Mouse (Mus musculus): Measurements from ENCODE around the gene Zzz3.
"Not testable (repeated sequence)": the region's sequence is repeated elsewhere in the genome, so short reads cannot be mapped to it uniquely, and the experiment has no call there.

Zzz3 gene

DNA sequence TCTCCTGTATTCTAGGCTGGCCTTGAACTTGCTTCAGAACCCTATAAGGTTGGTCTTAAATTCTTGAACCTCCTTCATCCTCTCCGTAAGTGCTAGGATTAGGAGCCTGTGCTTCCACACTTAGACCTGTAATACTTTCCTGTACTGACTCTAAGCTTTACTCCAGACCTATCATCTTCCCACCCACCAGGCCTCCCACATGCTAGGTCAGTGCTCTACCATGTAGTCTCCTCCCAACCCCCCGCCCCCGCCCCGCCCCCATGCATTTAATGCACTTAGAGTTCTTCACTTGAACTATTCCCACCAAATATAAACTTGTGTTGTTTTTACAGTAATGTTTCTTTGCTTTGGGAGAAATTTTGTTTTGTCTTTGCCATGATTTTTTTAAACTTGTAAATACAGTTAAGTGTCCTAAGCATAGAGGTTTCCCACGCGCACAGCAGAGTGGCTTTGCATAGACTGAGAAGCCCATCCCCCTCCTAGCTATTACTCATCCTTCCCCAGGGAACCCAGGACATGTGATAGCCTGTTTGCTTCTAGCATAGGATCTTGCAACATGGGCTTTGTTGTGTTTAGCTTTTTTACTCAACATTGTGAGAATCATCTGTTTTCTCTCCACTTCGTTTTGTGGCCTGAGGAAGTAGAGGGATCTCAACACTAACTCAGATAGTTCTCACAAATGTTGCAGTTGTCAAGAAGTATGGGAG lies 6.8 kb downstream of the Zzz3 start:
- DNase-seq: no peak

DNA sequence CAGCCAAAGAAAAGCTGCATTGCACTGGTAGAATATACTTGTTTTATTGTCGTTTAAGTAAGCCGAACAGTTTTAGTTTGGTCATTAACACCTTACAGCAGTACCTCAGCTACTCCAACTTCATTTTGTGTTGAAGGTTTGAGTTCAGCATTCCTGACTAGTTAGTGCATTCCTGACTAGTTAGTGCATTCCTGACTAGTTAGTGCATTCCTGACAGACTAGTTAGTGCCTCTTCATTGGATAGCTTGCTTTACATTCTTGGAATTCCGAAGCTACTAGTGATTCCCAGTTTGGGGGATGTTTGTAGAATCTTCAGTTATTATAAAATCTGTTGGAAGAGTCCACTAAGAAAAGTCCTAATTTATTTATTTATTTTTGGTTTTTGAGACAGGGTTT lies 7.4 kb downstream of the Zzz3 start:
- DNase-seq: no peak

DNA sequence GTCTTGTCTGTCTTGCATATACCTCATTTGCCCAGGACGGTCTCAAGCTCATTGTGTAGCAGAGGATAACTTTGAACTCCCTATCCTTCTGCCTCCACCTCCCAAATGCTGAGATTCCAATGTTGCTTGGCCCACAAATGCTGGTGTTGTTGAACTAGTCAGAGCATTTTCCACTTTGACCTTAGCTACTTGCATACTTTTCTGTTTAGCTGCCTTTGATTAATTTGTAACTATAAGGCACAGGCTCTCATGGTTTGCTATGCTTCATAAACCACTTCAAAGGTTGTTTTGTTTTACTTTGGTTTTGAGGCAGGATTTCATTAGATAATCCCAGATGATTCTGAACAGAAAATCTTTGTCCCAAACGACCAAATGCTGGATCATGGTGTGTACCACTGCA lies 8.6 kb downstream of the Zzz3 start:
- DNase-seq: no peak

DNA sequence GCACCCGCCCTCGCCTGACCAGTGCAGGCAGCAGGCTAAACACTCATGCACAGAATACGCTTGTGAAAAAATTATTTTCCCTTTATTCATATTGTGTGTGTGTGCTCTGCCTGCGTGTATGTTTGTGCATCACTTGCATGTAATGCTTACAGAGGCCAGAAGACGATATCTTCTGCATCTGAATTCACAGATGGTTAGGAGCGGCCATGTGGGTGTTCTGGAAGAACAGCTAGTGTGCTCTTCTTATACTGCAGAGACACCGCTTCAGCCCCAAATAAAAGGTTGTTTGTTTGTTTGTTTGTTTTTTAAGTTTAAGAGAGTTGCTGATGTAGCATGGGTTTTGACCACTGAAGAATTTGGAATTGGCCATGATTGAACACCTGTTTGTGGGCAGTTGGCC lies 10.1 kb downstream of the Zzz3 start:
- no peak for DNase-seq

DNA sequence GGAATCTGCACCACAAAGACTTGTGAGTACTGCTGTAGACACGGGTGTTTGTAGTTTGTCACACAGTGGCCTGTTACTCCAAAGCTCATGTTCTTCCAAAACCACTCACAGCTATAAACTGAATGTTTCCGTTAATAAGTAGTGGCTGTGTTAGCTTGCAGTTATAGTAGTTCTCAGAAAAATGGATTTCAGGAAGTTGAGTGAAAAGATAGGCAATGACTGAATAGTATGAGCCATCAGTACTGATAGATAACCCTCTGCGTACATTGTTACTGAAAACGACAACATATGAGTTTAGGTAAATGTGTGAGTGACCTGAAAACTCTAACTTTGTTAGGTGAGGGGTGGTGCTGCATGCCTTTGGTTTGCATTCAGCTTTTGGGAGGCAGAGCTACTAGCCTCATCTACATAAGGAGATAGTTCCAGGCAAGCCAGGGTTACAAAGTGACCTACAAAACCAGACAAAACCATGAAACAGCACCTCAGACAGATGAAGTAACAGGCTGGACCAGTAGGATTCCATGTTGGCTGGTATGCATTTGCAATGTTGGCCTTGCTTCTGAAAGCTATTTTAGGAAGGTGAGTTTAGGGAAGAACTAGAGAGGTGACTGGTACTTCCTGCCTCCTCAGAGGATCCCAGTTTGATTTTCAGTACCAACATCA lies 10.8 kb downstream of the Zzz3 start:
- DNase-seq: no peak

GRCm38 (mm10) chr3:152410980-152411551 lies 15.8 kb downstream of the Zzz3 start:
- DNase-seq: no peak

- DNase-seq: no peak
These were observed 17.1 kb downstream of the Zzz3 start for GRCm38 (mm10) chr3:152412362-152412761.

- no peak for DNase-seq
These were observed 33.7 kb downstream of the Zzz3 start for GRCm38 (mm10) chr3:152428925-152429324.

DNA sequence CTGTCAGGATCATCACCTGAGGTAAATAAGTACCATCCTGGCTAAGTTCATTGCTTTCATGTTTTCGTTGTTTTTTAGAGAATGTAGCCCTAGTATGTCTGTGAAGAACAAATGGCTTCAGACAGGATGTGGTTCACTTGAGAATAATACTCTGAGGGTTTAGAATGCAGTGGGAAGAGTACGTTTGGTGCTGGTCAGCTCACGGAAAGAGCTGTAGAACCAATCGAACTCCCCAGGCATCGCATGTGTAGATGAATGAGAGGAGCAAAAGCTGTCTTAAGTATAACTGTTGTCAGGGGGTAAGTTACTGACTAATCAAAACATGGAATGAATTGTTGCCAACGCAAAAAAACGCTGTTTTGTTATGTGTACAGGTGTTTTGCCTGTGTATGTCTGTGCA lies 37.4 kb downstream of the Zzz3 start:
- DNase-seq: no peak

DNA sequence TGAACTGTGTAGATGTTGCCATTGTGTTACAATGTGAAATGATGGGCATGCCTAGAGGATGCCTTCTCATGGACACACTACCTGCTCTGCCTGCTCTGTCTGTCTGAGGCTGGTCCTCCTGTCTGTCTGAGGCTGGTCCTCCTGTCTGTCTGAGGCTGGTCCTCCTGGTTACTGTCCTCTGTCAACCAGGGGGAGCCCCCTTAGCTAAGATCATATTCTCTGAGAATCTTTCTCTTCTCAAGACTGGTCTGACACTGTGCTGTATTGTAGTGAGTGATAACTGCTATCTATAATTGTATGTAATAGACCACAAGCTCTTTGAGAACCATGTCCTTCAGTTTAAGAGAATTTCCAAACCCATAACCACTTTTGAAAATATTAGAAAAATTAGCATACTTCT lies 40.3 kb downstream of the Zzz3 start:
- DNase-seq: no peak

DNA sequence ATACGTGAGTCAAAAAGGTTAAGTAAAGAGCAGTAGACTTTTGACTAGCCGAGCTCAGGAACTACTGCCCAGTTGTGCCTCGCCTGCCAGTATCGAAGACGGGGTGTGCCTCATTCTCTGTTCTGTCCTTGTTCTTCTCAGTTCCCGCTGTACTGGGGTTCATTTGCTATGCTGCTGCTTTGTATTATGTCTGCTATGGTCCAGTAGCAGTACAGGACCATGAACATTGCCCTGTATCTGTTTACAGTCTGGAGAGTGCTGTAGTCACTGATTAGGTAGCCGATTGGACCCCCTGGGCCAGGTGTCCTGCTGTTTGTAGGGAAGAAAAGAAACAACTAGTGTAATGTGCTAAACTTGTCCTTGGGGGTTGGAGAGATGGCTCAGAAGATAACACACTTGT lies 42.8 kb downstream of the Zzz3 start:
- DNase-seq: no peak

GRCm38 (mm10) chr3:152442795-152443194 lies 47.5 kb downstream of the Zzz3 start:
- no peak for DNase-seq

GRCm38 (mm10) chr3:152444114-152444513 lies 48.8 kb downstream of the Zzz3 start:
- no peak for DNase-seq

DNA sequence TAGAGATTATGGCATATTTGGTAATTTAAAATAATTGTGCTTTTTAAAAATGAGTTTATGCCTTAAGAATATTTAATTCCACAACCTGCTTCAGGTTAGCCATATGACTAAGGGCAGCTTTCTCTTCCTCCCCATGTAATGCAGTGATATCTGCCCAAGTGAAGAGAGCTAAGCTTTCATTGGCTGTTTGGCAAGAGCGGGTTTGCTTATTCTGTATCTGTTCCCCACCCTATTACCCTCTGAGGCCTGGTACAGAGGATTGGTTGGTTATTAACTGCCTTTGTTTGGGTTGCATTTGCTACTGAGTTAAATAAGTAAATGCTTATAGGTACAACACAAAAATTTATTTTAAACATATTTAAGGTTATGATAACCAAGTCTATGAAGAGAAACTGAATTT lies 51.7 kb downstream of the Zzz3 start:
- DNase-seq: no peak

GRCm38 (mm10) chr3:152453163-152453562 lies 57.9 kb downstream of the Zzz3 start:
- DNase-seq: no peak

- DNase-seq: no peak
These were observed 62.2 kb downstream of the Zzz3 start for GRCm38 (mm10) chr3:152457308-152458035.

GRCm38 (mm10) chr3:152458875-152459274 lies 63.6 kb downstream of the Zzz3 start:
- not testable (repeated sequence) for DNase-seq

DNA sequence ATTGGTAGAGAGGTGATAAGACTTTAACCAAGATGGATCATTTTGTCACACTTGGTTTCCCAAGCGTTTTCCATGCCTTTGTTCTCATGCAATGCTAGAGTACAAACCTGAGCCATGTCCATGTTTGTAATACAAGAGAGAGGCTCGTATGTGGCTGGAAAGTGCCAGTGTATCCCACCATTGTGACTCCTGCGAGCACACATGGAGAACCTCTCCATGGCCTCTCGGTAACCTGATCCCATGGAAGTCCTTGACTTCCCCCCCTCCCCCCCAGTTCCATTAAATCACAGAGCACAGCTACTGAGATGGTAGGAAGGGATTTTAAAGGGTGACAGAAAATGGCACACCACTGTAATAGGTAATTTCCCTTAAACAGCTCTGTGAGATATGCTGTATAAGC lies 65.5 kb downstream of the Zzz3 start:
- DNase-seq: no peak

DNA sequence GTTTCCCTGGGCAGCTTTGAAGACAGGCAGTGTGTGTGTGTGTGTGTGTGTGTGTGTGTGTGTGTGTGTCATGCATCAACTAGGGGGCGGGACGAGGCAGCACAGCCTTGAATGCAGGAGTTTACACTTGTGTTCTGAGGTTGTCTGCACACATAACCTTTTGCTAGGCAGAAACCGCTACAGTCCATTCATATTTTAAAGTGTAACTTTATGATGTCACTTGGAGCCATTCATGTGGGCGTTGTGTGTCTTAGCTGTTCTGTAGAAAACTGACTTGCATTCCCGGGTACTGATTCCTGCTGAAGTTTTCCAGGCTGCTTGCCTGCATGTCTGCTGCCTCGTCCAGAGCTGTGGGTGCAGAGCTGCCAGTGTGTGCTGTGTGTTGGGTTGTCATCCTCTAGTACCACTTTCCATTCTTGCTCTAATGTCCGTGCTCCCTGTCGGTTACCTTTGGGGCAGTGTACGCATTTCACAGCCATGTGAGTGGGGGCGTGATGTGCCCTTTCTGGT lies 66.8 kb downstream of the Zzz3 start:
- no peak for DNase-seq

DNA sequence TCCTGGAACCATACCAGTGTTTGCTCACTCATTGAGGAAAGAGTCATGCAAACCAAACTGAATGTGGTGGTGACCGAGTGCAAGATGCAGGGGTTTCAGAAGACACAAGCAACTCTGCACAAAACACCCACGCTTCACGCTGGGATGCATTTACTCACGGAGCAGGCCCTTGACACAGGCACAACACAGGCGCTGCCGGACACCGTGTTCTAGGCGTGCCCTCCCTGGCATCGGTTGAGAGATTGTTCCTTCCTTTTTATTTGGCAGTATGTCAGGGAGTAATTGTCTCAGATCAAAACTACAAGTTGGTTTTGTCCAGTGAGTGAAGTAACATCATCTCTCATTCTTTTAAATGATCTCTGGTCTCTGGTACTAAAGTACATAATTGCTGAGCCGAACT lies 67.6 kb downstream of the Zzz3 start:
- no peak for DNase-seq

GRCm38 (mm10) chr3:152464462-152464861 lies 69.2 kb downstream of the Zzz3 start:
- DNase-seq: no peak

DNA sequence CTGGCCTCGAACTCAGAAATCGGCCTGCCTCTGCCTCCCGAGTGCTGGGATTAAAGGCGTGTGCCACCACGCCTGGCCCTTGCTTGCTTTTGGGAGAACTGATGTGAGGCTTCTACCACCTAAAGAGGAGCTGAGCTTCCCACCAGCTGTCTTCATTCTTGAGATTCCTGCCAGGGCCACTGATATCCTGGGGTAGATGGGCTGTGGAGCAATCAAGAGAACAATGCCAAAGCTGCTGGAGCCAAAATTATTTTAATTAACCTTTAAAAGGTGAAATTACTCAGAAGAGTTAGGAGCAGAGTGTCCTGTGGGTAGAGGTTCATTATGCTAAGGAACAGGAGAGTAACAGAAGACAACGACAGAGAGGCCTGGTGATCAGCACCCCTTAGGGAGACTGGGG lies 70.1 kb downstream of the Zzz3 start:
- no peak for DNase-seq

- no peak for DNase-seq
These were observed 71.6 kb downstream of the Zzz3 start for GRCm38 (mm10) chr3:152466849-152467248.

DNA sequence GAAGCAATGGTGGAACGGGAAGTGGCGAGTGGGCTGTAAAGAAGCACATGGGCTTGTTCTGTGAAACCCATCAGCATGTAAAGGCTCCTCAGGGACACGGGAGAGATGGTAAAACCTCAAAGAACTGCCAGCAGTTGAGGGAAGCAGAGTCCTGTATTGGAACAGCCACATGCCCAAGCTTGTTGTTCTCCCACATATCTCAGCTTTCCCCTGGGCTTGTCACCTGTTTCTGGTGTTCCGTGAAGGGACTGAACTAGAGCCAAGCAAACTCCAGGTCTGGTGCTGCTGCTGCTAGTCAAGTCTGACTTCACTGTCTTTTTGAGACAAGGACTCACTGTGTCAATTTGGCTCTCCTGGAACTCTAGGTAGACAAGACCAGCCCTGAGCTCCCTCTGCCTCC lies 72.0 kb downstream of the Zzz3 start:
- DNase-seq: no peak
